Comparison of ENCODE assay signal across 17 mouse cellular contexts in genomic region chr5:113991141-113991540, GRCm38 (mm10). TPM values are rescaled to one million over a fixed set of nuclear protein-coding genes. Genes with fewer than 3 reads are reported as not detected.
DNase-seq lines count a peak whose midpoint lies in the region; ATAC-seq and TF ChIP-seq lines count a peak whose summit lies in the region.
"Had no signal": no experiment of that assay in that cellular context is flagged by ENCODE, and none has a peak within 500 bp of the region (broad histone marks: within the 10 kb centered on the region; RNA-seq: fewer than 3 reads in every experiment).

No protein-coding gene starts in this region.

- no peak for TF ChIP-seq CTCF in heart, adult 2 months (IDR thresholded peaks at IDR 0.05)
- no peak for TF ChIP-seq CTCF in stomach, postnatal 0 days (IDR thresholded peaks at IDR 0.05; ENCODE audit: low read depth)

- H3K9me3 ChIP-seq in heart, embryonic 12.5 days (replicated peaks): no peaks in the 10 kb centered on the region
- no peaks in the 10 kb centered on the region for H3K9me3 ChIP-seq in neural tube, embryonic 12.5 days
- H3K9me3 ChIP-seq in hindbrain, embryonic 16.5 days (ENCODE audit: control insufficient read depth, low read length): no peaks in the 10 kb centered on the region
- H3K9me3 ChIP-seq in stomach, postnatal 0 days (ENCODE audit: control insufficient read depth, low read length): no peaks in the 10 kb centered on the region
- H3K9me3 ChIP-seq: intestine, embryonic 15.5 days had no signal

- H3K4me3 ChIP-seq in heart, embryonic 12.5 days: no peak overlapping the region
- H3K4me3 ChIP-seq in heart, adult 2 months: no peak overlapping the region
- no peak overlapping the region for H3K4me3 ChIP-seq in neural tube, embryonic 12.5 days
- H3K4me3 ChIP-seq in hindbrain, embryonic 16.5 days (ENCODE audit: low read length): no peak overlapping the region
- H3K4me3 ChIP-seq in stomach, postnatal 0 days (ENCODE audit: low read depth, low read length): no peak overlapping the region
- H3K4me3 ChIP-seq: intestine, embryonic 15.5 days had no signal

- H3K9ac ChIP-seq in heart, embryonic 12.5 days: peak overlapping the region; percentile 31; the same call in 1 of the 2 replicates
- H3K9ac ChIP-seq in heart, adult 2 months (ENCODE audit: low read depth, low read length): no peak overlapping the region
- peak overlapping the region; percentile 7; the same call in 1 of the 2 replicates for H3K9ac ChIP-seq in neural tube, embryonic 12.5 days
- 0 out of 2 replicates have a peak overlapping the region, but pooled peaks have one; percentile 1 for H3K9ac ChIP-seq in hindbrain, embryonic 16.5 days (ENCODE audit: low read depth, low read length)
- H3K9ac ChIP-seq in stomach, postnatal 0 days (ENCODE audit: low read length): peak overlapping the region; percentile 18; the same call in 1 of the 2 replicates
- H3K9ac ChIP-seq: intestine, embryonic 15.5 days had no signal

- WGBS in heart, embryonic 12.5 days: 37% methylated on average over 7 of the region's 7 CpGs
- 32% methylated on average over 7 of the region's 7 CpGs for WGBS in heart, adult 2 months
- WGBS in neural tube, embryonic 12.5 days: 72% methylated on average over 7 of the region's 7 CpGs
- WGBS in hindbrain, embryonic 16.5 days: 64% methylated on average over 7 of the region's 7 CpGs
- 63% methylated on average over 7 of the region's 7 CpGs for WGBS in stomach, postnatal 0 days

- H3K79me2 ChIP-seq in heart, adult 2 months (replicated peaks; ENCODE audit: control insufficient read depth, insufficient read depth, low read length): peaks cover 1% of the 10 kb centered on the region; the same call in 1 of the 2 replicates

- no peaks in the 10 kb centered on the region for H3K27me3 ChIP-seq in heart, embryonic 12.5 days (replicated peaks)
- H3K27me3 ChIP-seq in heart, adult 2 months (ENCODE audit: control insufficient read depth, insufficient read depth, low read length): no peaks in the 10 kb centered on the region
- no peaks in the 10 kb centered on the region for H3K27me3 ChIP-seq in neural tube, embryonic 12.5 days (replicated peaks)
- no peaks in the 10 kb centered on the region for H3K27me3 ChIP-seq in hindbrain, embryonic 16.5 days (replicated peaks; ENCODE audit: control insufficient read depth, insufficient read depth, low read length)
- no peaks in the 10 kb centered on the region for H3K27me3 ChIP-seq in stomach, postnatal 0 days (ENCODE audit: control insufficient read depth, insufficient read depth, low read length)
- H3K27me3 ChIP-seq: intestine, embryonic 15.5 days had no signal

- TF ChIP-seq EP300 in heart, adult 2 months (IDR thresholded peaks at IDR 0.05; ENCODE audit: insufficient read depth, low read depth, low read length): no peak
- no peak for TF ChIP-seq EP300 in stomach, postnatal 0 days (optimal IDR thresholded peaks at IDR 0.05)

- H3K36me3 ChIP-seq in heart, embryonic 12.5 days: peaks cover 12% of the 10 kb centered on the region
- H3K36me3 ChIP-seq in heart, adult 2 months (ENCODE audit: control insufficient read depth, insufficient read depth, low read length): peaks cover 6% of the 10 kb centered on the region
- H3K36me3 ChIP-seq in neural tube, embryonic 12.5 days: peaks cover 15% of the 10 kb centered on the region
- no peaks in the 10 kb centered on the region for H3K36me3 ChIP-seq in hindbrain, embryonic 16.5 days (ENCODE audit: control insufficient read depth, insufficient read depth, low read length)
- no peaks in the 10 kb centered on the region for H3K36me3 ChIP-seq in stomach, postnatal 0 days (ENCODE audit: control insufficient read depth, insufficient read depth, low read length)

- no peak for DNase-seq in heart, adult 2 months
- DNase-seq in neural tube, embryonic 10.5 days (ENCODE audit: extremely low spot score, low spot score): no peak
- DNase-seq in stomach, postnatal 0 days (ENCODE audit: low spot score): no peak
- no peak for DNase-seq in cerebellum, adult 8-10 months
- DNase-seq in urinary bladder, postnatal 4 days (ENCODE audit: low spot score in 2 of 2): no peak
- DNase-seq: cerebellum, postnatal 14 days; gastrocnemius, postnatal 10 days; lung, adult 18-20 months; thymus, postnatal 25 days had no signal

- peaks cover 62% of the 10 kb centered on the region for H3K4me1 ChIP-seq in heart, embryonic 12.5 days (replicated peaks)
- peaks cover 26% of the 10 kb centered on the region for H3K4me1 ChIP-seq in heart, adult 2 months (ENCODE audit: control insufficient read depth, insufficient read depth, low read length)
- H3K4me1 ChIP-seq in neural tube, embryonic 12.5 days: peaks cover 40% of the 10 kb centered on the region
- peaks cover 23% of the 10 kb centered on the region for H3K4me1 ChIP-seq in hindbrain, embryonic 16.5 days (ENCODE audit: control insufficient read depth, insufficient read depth, low read depth, low read length)
- peaks cover 9% of the 10 kb centered on the region; the same call in 1 of the 2 replicates for H3K4me1 ChIP-seq in stomach, postnatal 0 days (replicated peaks; ENCODE audit: control insufficient read depth, insufficient read depth)

- no peak for TF ChIP-seq POLR2A in heart, adult 2 months (IDR thresholded peaks at IDR 0.05; ENCODE audit: insufficient read depth, low read depth, low read length)

- peak overlapping the region; percentile 89 for H3K4me2 ChIP-seq in heart, embryonic 12.5 days
- peak overlapping the region; percentile 85 for H3K4me2 ChIP-seq in neural tube, embryonic 12.5 days (replicated peaks)
- H3K4me2 ChIP-seq in hindbrain, embryonic 16.5 days (ENCODE audit: low read length): peak overlapping the region; percentile 70; the same call in 1 of the 2 replicates
- no peak overlapping the region for H3K4me2 ChIP-seq in stomach, postnatal 0 days (replicated peaks; ENCODE audit: low read depth)
- H3K4me2 ChIP-seq: intestine, embryonic 15.5 days had no signal

- no peak for ATAC-seq in heart, embryonic 12.5 days (ENCODE audit: insufficient number of reproducible peaks, low FRiP score)
- no peak for ATAC-seq in neural tube, embryonic 12.5 days (ENCODE audit: low FRiP score, low read depth)
- ATAC-seq in hindbrain, embryonic 16.5 days: no peak
- ATAC-seq in stomach, postnatal 0 days (ENCODE audit: low FRiP score, low TSS enrichment): no peak
- ATAC-seq: intestine, embryonic 15.5 days had no signal

- no peak overlapping the region for H3K27ac ChIP-seq in heart, embryonic 12.5 days (ENCODE audit: poor library complexity, severe bottlenecking)
- H3K27ac ChIP-seq in heart, adult 2 months: no peak overlapping the region
- H3K27ac ChIP-seq in neural tube, embryonic 12.5 days: no peak overlapping the region
- H3K27ac ChIP-seq in hindbrain, embryonic 16.5 days (ENCODE audit: low read depth, low read length): no peak overlapping the region
- no peak overlapping the region for H3K27ac ChIP-seq in stomach, postnatal 0 days (replicated peaks)
- H3K27ac ChIP-seq: intestine, embryonic 15.5 days had no signal

- intact Hi-C loops in heart, adult 2 months (cut with DNase I): loop anchor here (5.0 kb wide), 2 partner anchors 61 to 219 kb away; partner anchors contain the start of genes Iscu and Sart3

RNA-seq across cellular contexts. Expression of gene Ssh1, which starts 2.6 kb away (rescaled TPM):
- 19.0 and 21.4 TPM in 2 replicates for polyA plus RNA-seq in heart, embryonic 12.5 days (2016; fragmentation: Nextera tagmentation; extraction: Ambion mirVana)
- 10 to 100 TPM; 13.4 to 15.2 TPM for total RNA-seq in heart, adult 2 months (2021)
- 7.4 and 9.8 TPM in 2 replicates for polyA plus RNA-seq in heart, adult 2 months (2012; rRNA removed)
- polyA plus RNA-seq in neural tube, embryonic 12.5 days (2016; fragmentation: Nextera tagmentation; extraction: Ambion mirVana): 19.3 and 21.0 TPM in 2 replicates
- polyA plus RNA-seq in hindbrain, embryonic 16.5 days (2015; fragmentation: Nextera tagmentation; extraction: Ambion mirVana): 9.6 and 13.2 TPM in 2 replicates
- 5.0 and 5.3 TPM in 2 replicates for polyA plus RNA-seq in stomach, postnatal 0 days (2015; fragmentation: Nextera tagmentation; extraction: Ambion mirVana)

RNA-seq across cellular contexts. Expression of gene Dao, which starts 12.4 kb away (rescaled TPM):
- polyA plus RNA-seq in heart, embryonic 12.5 days (2016; fragmentation: Nextera tagmentation; extraction: Ambion mirVana): not detected in 2 replicates
- not detected for total RNA-seq in heart, adult 2 months (2021)
- not detected in 2 replicates for polyA plus RNA-seq in heart, adult 2 months (2012; rRNA removed)
- polyA plus RNA-seq in neural tube, embryonic 12.5 days (2016; fragmentation: Nextera tagmentation; extraction: Ambion mirVana): not detected in 2 replicates
- polyA plus RNA-seq in hindbrain, embryonic 16.5 days (2015; fragmentation: Nextera tagmentation; extraction: Ambion mirVana): not detected in 2 replicates
- polyA plus RNA-seq in stomach, postnatal 0 days (2015; fragmentation: Nextera tagmentation; extraction: Ambion mirVana): 0.15 and 0.24 TPM in 2 replicates
- total RNA-seq: gastrocnemius, postnatal 10 days; layer of hippocampus, postnatal 10 days; MEL; monocyte, adult 5-6 weeks had no signal
- polyA plus RNA-seq: brain, embryonic 14.5 days had no signal
